Mouse (Mus musculus) inflammation-experienced regulatory T-cells, adult 6 months (primary cell): ENCODE data around the gene Trim30c. TPM values are rescaled to one million over a fixed set of nuclear protein-coding genes. Genes with fewer than 3 reads are reported as not detected.
"Not testable (repeated sequence)": the region's sequence is repeated elsewhere in the genome, so short reads cannot be mapped to it uniquely, and the experiment has no call there.

Experiments
- ATAC-seq: one replicate; pipeline ENCODE4 v1.8.0; 2017
- polyA plus RNA-seq, 3 experiments: library from polyadenylated mRNA; unstranded; fragments of 100-300 nt; shearing (Covaris generic); gene quantifications; one replicate each; pipeline ENCODE4 v1.2.1; 2017

Gene Trim30c
- polyA plus RNA-seq, result under 1 TPM; 0.21 to 0.33 (median 0.32) TPM

- peak; percentile 69 for ATAC-seq
Measured at GRCm38 (mm10) chr7:104400698-104401097, at the start of gene Trim30c. Trim30c (minus strand) TSS chr7:104400837.

- peak; percentile 90 for ATAC-seq
Measured at GRCm38 (mm10) chr7:104445961-104446645, 45.5 kb upstream of the Trim30c start.

- no peak for ATAC-seq
Measured at GRCm38 (mm10) chr7:104404460-104404950, 3.9 kb upstream of the Trim30c start.

- ATAC-seq, result peak; percentile 30
Measured at GRCm38 (mm10) chr7:104401140-104401539, 503 bp upstream of the Trim30c start.

DNA sequence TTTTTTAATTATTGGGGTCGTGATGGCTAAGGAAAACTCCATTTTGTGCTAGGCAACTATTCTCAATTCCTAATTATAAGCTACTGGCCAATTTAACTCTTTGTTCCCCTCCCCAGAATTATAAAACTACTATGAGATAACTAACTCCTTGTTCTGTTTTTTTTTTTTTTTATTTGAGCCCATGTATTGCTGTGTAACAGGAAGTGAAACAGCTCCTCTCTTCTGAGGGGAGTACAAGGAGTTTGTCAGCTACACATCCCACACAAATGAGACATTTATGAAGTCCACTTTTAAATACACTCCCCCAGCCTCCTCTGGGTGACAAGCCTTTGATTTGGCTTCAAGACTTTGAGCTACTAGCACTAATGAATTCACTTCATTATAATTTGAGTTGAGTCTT is 2.1 kb downstream of the Trim30c start:
- no peak for ATAC-seq

DNA sequence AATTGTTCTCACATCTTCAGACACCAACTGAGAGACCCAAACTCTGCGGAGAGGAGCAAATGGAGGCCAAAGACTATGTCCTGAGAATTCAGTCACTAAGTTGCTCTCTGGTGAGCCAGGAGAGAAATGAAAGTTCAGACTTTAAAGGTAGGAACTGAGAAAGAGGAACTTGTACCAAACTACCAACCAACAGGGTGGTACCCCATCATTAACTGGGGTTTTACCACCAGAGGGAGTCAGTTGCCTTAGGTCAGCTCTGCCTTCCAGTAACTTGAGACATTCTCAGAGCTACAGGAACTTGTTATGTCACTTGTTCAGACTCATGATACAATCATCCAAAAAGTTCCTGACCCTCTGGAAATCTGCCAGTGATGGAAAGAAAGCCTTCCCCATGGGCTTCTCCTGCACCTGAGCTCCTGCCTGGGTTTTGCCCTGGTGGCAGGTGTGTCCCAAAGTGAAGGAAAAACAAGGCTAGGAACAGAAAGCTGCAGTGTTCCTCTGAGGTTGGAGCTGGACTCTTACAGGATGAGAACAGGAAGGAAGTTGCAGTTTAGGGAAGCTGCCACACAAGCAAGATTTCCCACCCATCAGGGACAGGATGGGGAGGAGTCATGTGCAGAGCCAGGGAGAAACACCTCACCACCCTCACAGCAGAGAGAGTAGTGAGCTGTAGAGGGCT is 30.8 kb downstream of the Trim30c start, which contains the start of gene Trim30b:
Trim30b (minus strand) TSS at position 149 of the 679 bp plus-strand sequence.
- ATAC-seq, result peak; percentile 80

GRCm38 (mm10) chr7:104366339-104366738 is 34.3 kb downstream of the Trim30c start:
- no peak for ATAC-seq

DNA sequence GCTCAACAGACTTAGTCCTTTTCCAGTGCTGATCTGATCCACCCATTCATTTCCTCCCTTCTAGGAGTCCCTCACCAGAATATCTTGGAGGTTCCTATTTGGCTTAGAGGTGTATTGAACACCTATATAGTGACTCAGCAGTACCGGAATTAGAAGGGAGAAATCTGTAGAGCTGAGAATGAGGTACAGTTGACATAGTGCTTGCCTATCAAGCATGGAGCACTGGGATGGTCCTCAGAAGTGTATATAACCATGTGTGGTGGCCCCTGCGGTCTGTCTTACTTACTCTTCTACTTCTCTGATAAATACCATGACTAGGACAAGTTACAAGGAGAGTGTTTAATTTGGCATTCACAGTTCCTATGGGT is 47.1 kb downstream of the Trim30c start:
- peak; percentile 19 for ATAC-seq

DNA sequence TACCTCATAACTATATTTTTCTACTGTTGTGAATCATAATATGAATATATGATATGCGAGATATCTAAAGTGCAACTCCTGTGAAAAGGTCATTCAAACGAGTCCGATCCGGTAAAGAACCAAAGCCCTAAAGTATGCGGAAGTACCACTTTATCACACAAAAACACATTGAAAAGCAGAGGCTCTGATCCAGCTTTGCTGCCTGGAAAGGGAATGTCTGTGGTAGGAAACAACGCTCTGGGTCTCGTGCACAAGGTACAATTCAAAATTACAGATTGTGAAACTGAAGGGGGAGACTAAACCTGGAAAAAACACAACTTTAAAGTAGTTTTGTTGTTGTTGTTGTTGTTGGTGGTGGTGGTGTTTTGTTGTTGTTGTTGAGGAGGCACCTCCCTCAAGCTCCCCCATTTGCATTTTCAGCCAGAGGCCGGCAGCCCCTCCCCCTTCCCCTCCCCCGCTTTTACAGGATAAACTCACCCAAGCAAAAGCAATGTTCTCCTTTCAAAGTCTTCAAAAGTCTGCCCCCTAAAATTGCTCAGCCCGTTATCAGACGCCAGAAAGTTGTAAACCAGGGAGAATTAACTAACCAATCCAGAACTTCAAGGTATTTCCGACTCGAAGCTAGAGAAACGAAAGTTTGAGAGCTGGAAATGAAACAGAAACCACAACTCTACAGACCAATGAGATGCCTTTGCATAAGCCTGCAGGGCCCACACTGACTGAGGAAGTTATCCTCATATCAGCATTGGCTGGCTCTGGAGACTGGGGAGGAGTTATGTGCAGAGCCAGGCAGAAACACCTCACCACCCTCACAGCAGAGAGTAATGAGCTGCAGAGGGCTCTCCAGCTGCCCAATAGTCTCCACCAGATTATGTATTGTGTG is 47.7 kb downstream of the Trim30c start, which contains the start of gene Trim12c:
Trim12c (minus strand) TSS at position 646 of the 883 bp plus-strand sequence.
- ATAC-seq, result peak; percentile 100

GRCm38 (mm10) chr7:104348043-104348442 is 52.6 kb downstream of the Trim30c start:
- not testable (repeated sequence) for ATAC-seq

DNA sequence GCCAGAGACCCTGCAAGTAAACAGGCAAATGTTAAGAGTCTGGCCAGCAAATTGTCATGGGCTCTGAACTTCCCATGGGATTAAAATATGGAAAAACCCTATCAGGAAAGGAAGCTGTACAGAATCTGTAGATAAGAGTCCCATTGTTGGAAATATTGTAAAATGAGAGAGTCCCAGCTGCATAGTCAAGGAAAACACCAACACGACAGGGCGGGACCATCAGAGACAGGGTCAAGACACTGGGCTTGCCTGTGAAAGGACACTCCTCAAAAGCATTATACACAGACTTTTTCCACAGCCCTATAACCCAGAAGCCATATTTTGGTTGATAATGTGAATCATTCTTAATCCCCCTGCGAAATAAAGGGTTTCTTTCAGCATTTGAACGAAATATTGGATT is 59.9 kb downstream of the Trim30c start:
- ATAC-seq, result not testable (repeated sequence)

DNA sequence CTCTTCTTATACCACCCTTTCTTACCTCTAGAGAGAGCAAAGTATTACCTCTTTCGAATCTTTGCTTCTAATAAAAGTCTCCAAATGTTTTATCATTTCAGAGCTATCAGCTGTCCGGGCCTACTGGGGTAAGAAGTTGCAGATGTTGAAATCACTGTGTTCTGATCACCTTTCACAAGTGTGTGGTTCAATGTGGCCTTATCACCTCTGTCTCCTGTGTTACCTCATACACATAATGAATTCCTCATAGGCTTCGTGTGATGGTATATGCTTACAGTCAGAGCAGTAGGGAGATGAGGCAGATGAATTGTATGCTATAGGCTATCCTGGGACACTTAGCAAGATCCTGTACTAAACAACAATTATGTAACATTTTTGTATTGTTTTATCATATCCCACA is 65.1 kb downstream of the Trim30c start:
- ATAC-seq, result not testable (repeated sequence)

Other genes starting within 250 kb of the Trim30c start
- gene Olfm5, start 236.0 kb downstream of the Trim30c start, polyA plus RNA-seq, result not detected
- gene Olfr648, start 217.4 kb downstream of the Trim30c start, polyA plus RNA-seq, result under 1 TPM; 0.20 to 0.50 (median 0.25) TPM
- not detected for gene Olfr649, start 204.9 kb downstream of the Trim30c start, polyA plus RNA-seq
- 1 to 10 TPM in 2 of 3 experiments, not detected in 1; 1.4 to 2.2 TPM for gene Trim6, start 182.0 kb downstream of the Trim30c start, polyA plus RNA-seq
- gene Trim34a, start 156.4 kb downstream of the Trim30c start, polyA plus RNA-seq, result 10 to 100 TPM; 50.1 to 60.0 (median 60.0) TPM
- 10 to 100 TPM; 24.5 to 43.4 (median 41.7) TPM for gene Trim5, start 112.7 kb downstream of the Trim30c start, polyA plus RNA-seq
- gene Trim12a, start 85.4 kb downstream of the Trim30c start, polyA plus RNA-seq, result 100 to 1,000 TPM; 110 to 206 (median 165) TPM
- gene Trim34b, start 71.4 kb downstream of the Trim30c start, polyA plus RNA-seq, result 1 to 10 TPM in 2 of 3 experiments, under 1 TPM in 1; 0.57 to 2.0 (median 1.7) TPM
- 10 to 100 TPM; 14.6 to 21.1 (median 15.5) TPM for gene Trim12c, start 47.5 kb downstream of the Trim30c start, polyA plus RNA-seq
- 1 to 10 TPM in 1 of 3 experiments, under 1 TPM in 2; 0.35 to 1.1 (median 0.69) TPM for gene Trim30b, start 31.0 kb downstream of the Trim30c start, polyA plus RNA-seq
- gene Trim30a, start 64.4 kb upstream of the Trim30c start, polyA plus RNA-seq, result 10 to 100 TPM; 72.9 to 76.3 (median 75.4) TPM
- gene Trim30d, start 107.0 kb upstream of the Trim30c start, polyA plus RNA-seq, result 10 to 100 TPM; 24.8 to 39.3 (median 34.8) TPM
- not detected for gene Olfr651, start 149.3 kb upstream of the Trim30c start, polyA plus RNA-seq
- under 1 TPM in 1 of 3 experiments, not detected in 2; 0.13 TPM for gene Olfr652, start 160.1 kb upstream of the Trim30c start, polyA plus RNA-seq
- not detected for gene Olfr653, start 176.5 kb upstream of the Trim30c start, polyA plus RNA-seq
- not detected for gene Olfr654, start 186.2 kb upstream of the Trim30c start, polyA plus RNA-seq
- gene Olfr655, start 200.9 kb upstream of the Trim30c start, polyA plus RNA-seq, result not detected
- not detected for gene Olfr656, start 213.1 kb upstream of the Trim30c start, polyA plus RNA-seq
- under 1 TPM in 1 of 3 experiments, not detected in 2; 0.39 TPM for gene Olfr657, start 224.0 kb upstream of the Trim30c start, polyA plus RNA-seq
- not detected for gene Olfr658, start 246.5 kb upstream of the Trim30c start, polyA plus RNA-seq